Mouse (Mus musculus): ENCODE data around the gene Ubl4b. TPM values are rescaled to one million over a fixed set of nuclear protein-coding genes. Genes with fewer than 3 reads are reported as not detected.

Ubl4b gene
- not detected in 2 replicates for polyA plus RNA-seq (2012; rRNA removed; ENCODE audit: low replicate concordance)

DNA sequence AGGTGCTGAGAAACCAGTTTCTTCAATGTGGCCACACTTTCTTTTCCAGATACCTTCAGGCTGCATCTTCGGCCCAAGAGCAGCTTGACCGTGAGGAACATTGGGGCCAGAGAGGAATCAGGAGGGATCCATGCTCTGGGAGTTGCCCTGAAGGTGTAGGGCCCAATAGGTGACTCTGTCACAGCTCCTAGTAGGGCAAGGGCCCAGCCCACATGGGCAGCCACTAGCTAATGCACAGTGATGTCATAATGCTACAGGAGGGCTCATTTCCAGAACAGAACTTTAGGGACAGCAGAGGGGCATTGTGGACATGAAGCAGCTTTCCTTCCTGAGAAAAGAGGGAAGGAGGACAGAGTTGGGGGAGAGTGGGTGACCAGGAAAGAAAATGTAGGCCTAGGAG is at the start of gene Ubl4b:
Gene Ubl4b, minus strand, starts transcription at position 232 of the 400 bp plus-strand sequence.

DNA sequence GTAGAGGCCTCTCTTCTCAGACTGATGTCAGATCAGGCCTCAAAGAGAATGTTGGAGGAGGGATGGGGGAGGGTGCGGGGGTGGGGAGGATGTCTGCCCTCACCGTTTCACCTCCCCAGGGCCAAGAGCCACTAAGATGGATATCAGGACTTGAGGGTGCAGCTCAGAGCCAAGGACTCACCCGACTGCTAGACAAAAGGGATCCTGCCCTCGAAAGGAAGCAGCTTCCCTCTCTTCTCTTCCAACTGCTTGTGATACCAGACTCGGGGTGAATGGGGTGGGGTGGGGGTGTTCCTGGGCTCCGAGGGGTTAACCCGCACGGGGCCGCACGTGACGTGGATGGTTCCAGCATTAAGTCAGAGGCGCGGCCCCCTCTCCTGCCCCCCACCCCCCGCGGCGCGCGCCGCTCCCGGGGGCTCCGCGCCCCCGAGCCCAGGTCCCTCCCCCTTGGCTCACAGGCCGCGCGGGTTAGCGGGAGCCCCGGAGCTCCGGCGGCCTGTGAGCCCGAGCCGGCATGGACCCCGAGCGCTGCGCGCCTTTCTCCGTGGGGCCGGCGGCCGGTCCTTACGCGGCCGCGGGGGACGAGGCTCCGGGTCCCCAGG is 39.9 kb upstream of the Ubl4b start, which contains the start of gene Alx3:
Gene Alx3, plus strand, starts transcription at position 370 of the 602 bp plus-strand sequence.

DNA sequence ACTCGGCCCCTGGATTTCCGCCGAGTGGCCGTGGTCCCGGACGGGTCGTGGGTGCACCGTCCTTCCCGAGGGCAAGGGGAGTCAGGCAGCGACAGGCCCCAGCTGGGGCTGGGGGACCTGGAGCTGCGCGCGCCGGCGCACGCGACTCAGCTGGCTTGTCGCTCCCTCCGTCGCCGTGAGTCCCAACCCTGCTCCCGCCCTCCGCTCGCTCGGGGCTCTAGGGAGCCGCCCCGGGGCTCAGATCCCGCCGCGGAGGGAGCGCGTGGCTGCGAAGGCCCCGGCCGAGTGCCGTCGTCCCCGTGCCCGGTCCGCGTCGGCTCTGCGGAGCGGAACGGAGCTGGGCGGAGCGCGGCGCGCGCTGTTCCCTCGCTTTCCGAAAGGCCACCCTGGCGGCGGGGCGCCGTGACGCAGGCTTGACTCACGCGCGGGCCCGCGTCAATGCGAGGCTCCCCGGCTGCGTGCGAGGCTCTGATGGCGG is 37.2 kb downstream of the Ubl4b start, which contains the start of gene Slc6a17:
Gene Slc6a17, minus strand, starts transcription at position 388 of the 478 bp plus-strand sequence.

Other genes with a start within 250 kb of the Ubl4b start
- 4.1 and 10.6 TPM in 2 replicates for gene Rbm15, start 221.4 kb downstream of the Ubl4b start, polyA plus RNA-seq (2012; rRNA removed; ENCODE audit: low replicate concordance)
- gene Kcnc4, start 95.5 kb downstream of the Ubl4b start, polyA plus RNA-seq (2012; rRNA removed; ENCODE audit: low replicate concordance), result 0.59 and 0.60 TPM in 2 replicates
- 1.3 and 9.0 TPM in 2 replicates for gene Slc6a17, start 37.1 kb downstream of the Ubl4b start, polyA plus RNA-seq (2012; rRNA removed; ENCODE audit: low replicate concordance)
- 0.27 and 0.34 TPM in 2 replicates for gene Alx3, start 40.0 kb upstream of the Ubl4b start, polyA plus RNA-seq (2012; rRNA removed; ENCODE audit: low replicate concordance)
- not detected in 2 replicates for gene Gm10961, start 76.2 kb upstream of the Ubl4b start, polyA plus RNA-seq (2012; rRNA removed; ENCODE audit: low replicate concordance)
- 45.0 and 70.0 TPM in 2 replicates for gene Strip1, start 76.6 kb upstream of the Ubl4b start, polyA plus RNA-seq (2012; rRNA removed; ENCODE audit: low replicate concordance)
- 76.6 and 87.5 TPM in 2 replicates for gene Ahcyl1, start 141.5 kb upstream of the Ubl4b start, polyA plus RNA-seq (2012; rRNA removed; ENCODE audit: low replicate concordance)
- gene Csf1, start 205.4 kb upstream of the Ubl4b start, polyA plus RNA-seq (2012; rRNA removed; ENCODE audit: low replicate concordance), result 38.3 and 43.2 TPM in 2 replicates

Measured in subcutaneous adipose tissue, adult 2 months (tissue).